10 mouse cellular contexts compared by ENCODE assay signal in genomic region chr9:70202753-70203152, GRCm38 (mm10). TPM values are rescaled to one million over a fixed set of nuclear protein-coding genes. Genes with fewer than 3 reads are reported as not detected.
DNase-seq lines count a peak whose midpoint lies in the region; ATAC-seq and TF ChIP-seq lines count a peak whose summit lies in the region.
"Had no signal": no experiment of that assay in that cellular context is flagged by ENCODE, and none has a peak within 500 bp of the region (broad histone marks: within the 10 kb centered on the region; RNA-seq: fewer than 3 reads in every experiment).

No protein-coding gene starts in this region.

- peak; percentile 58; the same call in 1 of the 2 replicates for TF ChIP-seq CTCF in brain, embryonic 14.5 days (IDR thresholded peaks at IDR 0.05; ENCODE audit: borderline replicate concordance, extremely low read depth, insufficient read depth, insufficient read length)
- peak; percentile 50 for TF ChIP-seq CTCF in olfactory bulb, adult 2 months (IDR thresholded peaks at IDR 0.05; ENCODE audit: insufficient read depth, low read depth, low read length)

- WGBS in midbrain, embryonic 10.5 days = 68% methylated on average over 5 of the region's 5 CpGs
- WGBS in midbrain, embryonic 13.5 days = 72% methylated on average over 5 of the region's 5 CpGs
- 65% methylated on average over 5 of the region's 5 CpGs for WGBS in olfactory bulb, adult 2 months

- H3K4me3 ChIP-seq in midbrain, embryonic 10.5 days = no peak overlapping the region
- no peak overlapping the region for H3K4me3 ChIP-seq in midbrain, embryonic 13.5 days (replicated peaks)
- H3K4me3 ChIP-seq in olfactory bulb, adult 2 months (ENCODE audit: insufficient read depth, low read depth, low read length) = no peak overlapping the region
- H3K4me3 ChIP-seq: heart, embryonic 13.5 days; myocyte had no signal

- no peak overlapping the region for H3K9ac ChIP-seq in midbrain, embryonic 13.5 days (replicated peaks)
- H3K9ac ChIP-seq: heart, embryonic 13.5 days had no signal

- no peak overlapping the region for H3K4me2 ChIP-seq in midbrain, embryonic 13.5 days (replicated peaks)
- H3K4me2 ChIP-seq: heart, embryonic 13.5 days had no signal

- H3K36me3 ChIP-seq in midbrain, embryonic 10.5 days = no peaks in the 10 kb centered on the region
- H3K36me3 ChIP-seq in midbrain, embryonic 13.5 days = no peaks in the 10 kb centered on the region
- H3K36me3 ChIP-seq: heart, embryonic 13.5 days had no signal

- no peak for ATAC-seq in midbrain, embryonic 13.5 days

- no peak for TF ChIP-seq POLR2A in brain, embryonic 14.5 days (IDR thresholded peaks at IDR 0.05; ENCODE audit: borderline replicate concordance, extremely low read depth, insufficient read depth, insufficient read length, poor library complexity, severe bottlenecking)
- TF ChIP-seq POLR2A in olfactory bulb, adult 2 months (IDR thresholded peaks at IDR 0.05; ENCODE audit: insufficient read depth, low read depth, low read length) = no peak

- peaks cover 15% of the 10 kb centered on the region for H3K27me3 ChIP-seq in midbrain, embryonic 10.5 days (ENCODE audit: low read depth, poor library complexity, severe bottlenecking)
- H3K27me3 ChIP-seq in midbrain, embryonic 13.5 days = peaks cover 9% of the 10 kb centered on the region; the same call in 1 of the 2 replicates

- no peaks in the 10 kb centered on the region for H3K9me3 ChIP-seq in midbrain, embryonic 10.5 days (replicated peaks)
- no peaks in the 10 kb centered on the region for H3K9me3 ChIP-seq in midbrain, embryonic 13.5 days

- H3K27ac ChIP-seq in midbrain, embryonic 10.5 days (replicated peaks) = no peak overlapping the region
- no peak overlapping the region for H3K27ac ChIP-seq in midbrain, embryonic 13.5 days
- no peak overlapping the region for H3K27ac ChIP-seq in olfactory bulb, adult 2 months (ENCODE audit: insufficient read depth, low read depth, low read length)
- H3K27ac ChIP-seq: heart, embryonic 13.5 days had no signal

- H3K4me1 ChIP-seq in midbrain, embryonic 10.5 days = peaks cover 9% of the 10 kb centered on the region
- peaks cover 4% of the 10 kb centered on the region for H3K4me1 ChIP-seq in midbrain, embryonic 13.5 days (replicated peaks)
- H3K4me1 ChIP-seq in olfactory bulb, adult 2 months (ENCODE audit: control insufficient read depth, insufficient read depth, low read length) = peaks cover 2% of the 10 kb centered on the region; the same call in 1 of the 2 replicates

- DNase-seq in cerebellum, postnatal 10 days = peak; percentile 67 to 74
- no peak for DNase-seq in cerebellum, adult 18-20 months
- DNase-seq in midbrain, embryonic 10.5 days (ENCODE audit: low spot score) = peak; percentile 48
- no peak for DNase-seq in brain, embryonic 14.5 days (ENCODE audit: low read depth)
- peak; percentile 78 for DNase-seq in kidney, postnatal 10 days
- DNase-seq in cerebellum, adult 9-10 months = no peak

RNA-seq across cellular contexts. Expression of gene Myo1e, which starts 4.4 kb away (rescaled TPM):
- 12.1 and 12.6 TPM in 2 replicates for polyA plus RNA-seq in midbrain, embryonic 10.5 days (2016; fragmentation: Nextera tagmentation; extraction: Ambion mirVana)
- polyA plus RNA-seq in midbrain, embryonic 13.5 days (2015; fragmentation: Nextera tagmentation; extraction: Ambion mirVana) = 6.0 and 6.1 TPM in 2 replicates
- 2.8 and 4.6 TPM in 2 replicates for polyA plus RNA-seq in brain, embryonic 14.5 days (2012; rRNA removed)
- not detected in 2 replicates for polyA plus RNA-seq in olfactory bulb, adult 2 months (2012; ENCODE audit: insufficient read depth, insufficient read length, low replicate concordance, missing spikeins)

Comparison
In these comparisons a context has a peak if more than half of its experiments do, and no peak if none do; other contexts are left out.
1. DNase-seq: peak in cerebellum, postnatal 10 days (2 of 2), midbrain, embryonic 10.5 days (single experiment) and kidney, postnatal 10 days (single experiment); none in cerebellum, adult 18-20 months (0 of 2), brain, embryonic 14.5 days (single experiment) and cerebellum, adult 9-10 months (single experiment).